Mouse (Mus musculus) cerebellum, postnatal 14 days (tissue): Measurements from ENCODE around the gene Apbb1ip.
"Not testable (repeated sequence)": the region's sequence is repeated elsewhere in the genome, so short reads cannot be mapped to it uniquely, and the experiment has no call there.

Experiments used
- DNase-seq, 2 experiments: peaks; one replicate each; pipeline ENCODE4 v3.0.0; 2021; ENCODE audit warnings: mixed read lengths in 2 of 2

Gene Apbb1ip

GRCm38 (mm10) chr2:22845514-22845913 lies 71.6 kb downstream of the Apbb1ip start:
- DNase-seq: no peak

DNA sequence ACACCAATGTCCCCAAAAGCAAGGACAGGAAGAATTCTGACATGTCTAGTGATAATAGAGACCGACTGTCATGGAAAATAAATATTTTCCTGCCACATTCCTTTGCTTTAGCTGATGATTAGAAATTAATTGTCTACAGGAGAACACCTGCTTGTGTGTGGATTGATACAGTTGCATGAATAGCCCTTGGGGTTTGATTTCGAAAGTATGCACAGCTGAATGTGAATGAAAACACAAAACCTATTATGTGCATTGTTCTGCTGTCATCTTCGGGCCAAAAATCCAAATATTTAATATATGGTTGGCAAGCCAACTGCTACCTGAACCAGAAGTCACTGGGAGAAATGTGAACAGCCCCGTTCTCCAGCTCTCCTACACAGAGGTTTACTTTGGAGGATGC lies 78.0 kb downstream of the Apbb1ip start:
- DNase-seq: no peak

DNA sequence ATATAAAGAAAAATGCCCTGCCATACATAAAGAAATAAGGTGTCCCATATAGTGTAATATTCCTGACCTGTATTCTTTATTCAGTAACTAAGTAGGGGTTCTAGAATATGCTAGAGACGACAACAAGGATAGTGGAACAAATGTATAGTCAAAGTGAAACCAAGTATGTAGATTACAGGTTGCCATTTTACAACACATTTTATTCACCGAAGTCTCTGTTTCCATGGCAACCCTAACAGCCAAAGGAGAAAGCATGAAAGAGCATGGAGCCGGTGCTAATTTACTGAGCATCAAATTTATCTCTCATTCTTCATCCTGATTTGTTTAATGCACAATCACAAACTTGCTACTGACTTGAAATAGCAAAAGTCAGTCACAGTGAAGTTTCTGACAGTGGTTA lies 83.6 kb downstream of the Apbb1ip start:
- no peak for DNase-seq

GRCm38 (mm10) chr2:22862194-22862593 lies 88.3 kb downstream of the Apbb1ip start:
- DNase-seq: no peak

DNA sequence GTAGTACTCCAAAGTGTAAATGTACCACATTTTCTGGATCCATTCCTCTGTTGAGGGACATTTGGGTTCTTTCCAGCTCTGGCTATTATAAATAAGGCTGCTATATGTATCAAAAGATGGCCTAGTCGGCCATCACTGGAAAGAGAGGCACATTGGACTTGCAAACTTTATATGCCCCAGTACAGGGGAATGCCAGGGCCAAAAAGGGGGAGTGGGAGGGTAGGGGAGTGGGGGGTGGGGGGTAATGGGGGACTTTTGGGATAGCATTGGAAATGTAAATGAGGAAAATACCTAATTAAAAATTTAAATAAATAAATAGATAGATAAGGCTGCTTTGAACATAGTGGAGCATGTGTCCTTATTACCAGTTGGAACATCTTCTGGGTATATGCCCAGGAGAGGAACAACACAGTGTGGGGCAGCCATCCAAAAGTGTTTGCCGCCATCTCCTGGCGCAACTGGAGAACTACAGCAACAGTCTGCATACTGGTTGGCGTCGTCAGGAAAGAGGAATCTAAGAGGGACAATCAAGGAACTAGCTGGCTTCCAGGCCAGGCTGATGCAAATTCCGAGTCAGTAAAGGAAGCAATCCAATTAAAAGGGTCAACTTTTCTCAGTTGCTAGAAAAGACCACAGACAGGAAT lies 90.6 kb downstream of the Apbb1ip start:
- peak; percentile 85 to 86 for DNase-seq

GRCm38 (mm10) chr2:22865818-22866217 lies 91.9 kb downstream of the Apbb1ip start:
- no peak for DNase-seq

- DNase-seq: no peak
These were observed 93.1 kb downstream of the Apbb1ip start for GRCm38 (mm10) chr2:22866894-22867424.

- DNase-seq: no peak
These were observed 99.3 kb downstream of the Apbb1ip start for GRCm38 (mm10) chr2:22873159-22873558.

DNA sequence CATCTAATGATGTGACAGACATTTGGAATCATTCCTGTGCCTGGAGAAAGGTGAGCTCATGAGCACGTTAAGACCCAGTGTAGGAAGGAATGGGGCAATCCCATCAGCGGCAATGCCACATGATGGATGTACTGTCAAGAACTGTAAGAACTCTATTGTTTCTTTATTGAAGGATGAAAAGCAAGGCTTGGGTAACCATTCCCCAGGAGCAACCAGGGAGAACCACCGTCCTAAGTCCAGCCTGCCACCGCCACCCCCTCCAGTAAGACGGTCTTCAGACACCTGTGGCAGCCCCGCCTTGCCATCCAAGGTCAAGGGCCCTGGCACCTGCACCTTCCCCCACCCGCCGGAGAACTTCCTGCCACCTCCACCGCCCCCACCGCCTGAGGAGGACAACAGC lies 100.7 kb downstream of the Apbb1ip start:
- no peak for DNase-seq

DNA sequence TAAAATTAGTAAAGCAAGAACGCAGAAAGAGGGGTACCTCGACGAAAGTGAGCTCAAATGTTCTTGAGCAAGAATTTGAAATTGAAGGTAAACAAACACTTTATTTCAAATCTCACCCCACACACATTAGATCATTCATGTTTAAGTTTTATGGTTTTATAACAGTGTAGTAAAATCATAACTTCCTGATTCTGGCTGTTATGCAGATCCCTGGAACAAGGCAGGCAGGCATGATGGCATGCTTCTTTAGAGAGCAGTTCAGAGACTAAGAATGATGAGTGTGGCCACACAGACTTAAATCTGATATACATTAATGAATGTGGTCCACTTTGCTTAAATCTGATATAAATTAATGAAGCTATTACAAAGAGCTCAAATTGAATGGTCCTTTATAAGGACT lies 102.7 kb downstream of the Apbb1ip start:
- DNase-seq: no peak

- DNase-seq: no peak
These were observed 104.9 kb downstream of the Apbb1ip start for GRCm38 (mm10) chr2:22878781-22879180.

- DNase-seq: not testable (repeated sequence)
These were observed 106.8 kb downstream of the Apbb1ip start for GRCm38 (mm10) chr2:22880726-22881125.

DNA sequence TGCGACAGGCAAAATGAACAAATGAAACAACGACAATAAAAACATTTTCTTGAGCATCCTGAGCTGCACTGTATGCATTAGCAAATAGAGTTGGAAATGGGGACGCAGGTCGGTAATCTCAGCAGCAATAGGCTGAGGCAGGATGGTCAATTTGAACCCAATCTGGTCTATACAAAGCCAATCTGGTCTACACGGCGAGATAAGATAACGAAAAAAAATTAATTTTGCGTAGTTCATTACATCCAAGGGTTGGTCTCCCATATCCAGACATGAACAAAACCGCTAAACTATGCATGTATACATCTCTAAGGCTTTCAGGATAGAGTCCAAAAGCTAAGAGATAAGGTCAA lies 121.0 kb downstream of the Apbb1ip start:
- peak in 1 of 2 experiments; percentile 19 for DNase-seq

GRCm38 (mm10) chr2:22895282-22896273 lies 121.7 kb downstream of the Apbb1ip start, which contains the start of gene Pdss1:
Pdss1 (plus strand) TSS chr2:22895522.
- DNase-seq: peak; percentile 95 to 96

- DNase-seq: no peak
These were observed 130.1 kb downstream of the Apbb1ip start for GRCm38 (mm10) chr2:22903947-22904346.

GRCm38 (mm10) chr2:22914421-22914820 lies 140.5 kb downstream of the Apbb1ip start:
- no peak for DNase-seq

- DNase-seq: no peak
These were observed 144.8 kb downstream of the Apbb1ip start for GRCm38 (mm10) chr2:22918651-22919050.
